Mouse (Mus musculus) CH12.LX (cell line): ENCODE measurements at regions not wholly inside any gene's neighbourhood (a gene's known extent, or its start where the extent isn't known, plus 50 kb on each side); places are given as distances from the start of the nearest gene placed in this dataset.

Experiments used
- DNase-seq: peaks from one replicate; pipeline ENCODE4 v3.0.0-alpha.2; 2013; ENCODE audit errors: extremely low read depth
- H3K27ac ChIP-seq: 2 replicates; pipeline ENCODE4 v1.5.1; 2012; ENCODE audit warnings: low read depth, mild to moderate bottlenecking, control low read depth, moderate library complexity; ENCODE audit not compliant: insufficient read depth
- H3K27me3 ChIP-seq: replicated peaks from 2 replicates; pipeline ENCODE3; 2012; ENCODE audit warnings: inconsistent platforms
- H3K36me3 ChIP-seq, 2 experiments: replicated peaks in 1 of 2; 2 replicates each; pipeline versions ENCODE3 to v1.6.1; 2012; ENCODE audit warnings: inconsistent platforms in 1 of 2, low read length in 1 of 2, mild to moderate bottlenecking in 1 of 2, mixed read lengths in 1 of 2, moderate library complexity in 1 of 2; ENCODE audit not compliant: control insufficient read depth in 1 of 2, insufficient read depth in 1 of 2
- H3K4me1 ChIP-seq, 2 experiments: 2 replicates each; pipeline ENCODE4 v1.6.1; 2012; ENCODE audit warnings: inconsistent platforms in 1 of 2, moderate library complexity in 1 of 2; ENCODE audit not compliant: insufficient read depth in 2 of 2, control insufficient read depth in 1 of 2
- H3K4me2 ChIP-seq: 2 replicates; pipeline ENCODE4 v1.6.1; 2012; ENCODE audit warnings: low read depth, mild to moderate bottlenecking, control low read depth; ENCODE audit not compliant: poor library complexity, insufficient read depth, severe bottlenecking
- H3K4me3 ChIP-seq, 3 experiments: fragments of 150-350 bp in 1 of 3; sonication (generic) in 1 of 3; replicated peaks in 1 of 3; 2 replicates each; pipeline versions ENCODE3 to v1.5.1; 2011 to 2012; ENCODE audit warnings: low read depth in 2 of 3, low read length in 2 of 3, mild to moderate bottlenecking in 2 of 3, moderate library complexity in 2 of 3, control low read depth in 1 of 3, improper control_type of control experiment in 1 of 3, inconsistent platforms in 1 of 3, mixed read lengths in 1 of 3; ENCODE audit not compliant: poor library complexity in 1 of 3
- H3K79me2 ChIP-seq: replicated peaks from 2 replicates; pipeline ENCODE4 v1.6.1; 2012; ENCODE audit warnings: mild to moderate bottlenecking, moderate library complexity; ENCODE audit not compliant: control insufficient read depth, poor library complexity, insufficient read depth, severe bottlenecking; ENCODE audit errors: extremely low read depth
- H3K9ac ChIP-seq: 2 replicates; pipeline ENCODE4 v1.6.1; 2012; ENCODE audit warnings: low read depth, mild to moderate bottlenecking, control low read depth, moderate library complexity; ENCODE audit not compliant: insufficient read depth
- H3K9me3 ChIP-seq: replicated peaks from 2 replicates; pipeline ENCODE3; 2012; ENCODE audit warnings: low read length, inconsistent platforms, mixed read lengths
- BHLHE40 ChIP-seq: IDR thresholded peaks from 2 replicates; pipeline ENCODE4 v1.6.1; 2011; ENCODE audit warnings: mild to moderate bottlenecking, low read depth, low read length, improper control_type of control experiment
- CTCF ChIP-seq, 2 experiments: IDR thresholded peaks in 1 of 2; conservative IDR thresholded peaks in 1 of 2; 2 replicates each; pipeline ENCODE4 v1.5.1; 2011 to 2012; ENCODE audit warnings: low read depth in 2 of 2, low read length in 2 of 2, improper control_type of control experiment in 1 of 2, inconsistent platforms in 1 of 2, mild to moderate bottlenecking in 1 of 2, moderate library complexity in 1 of 2
- E2F4 ChIP-seq: IDR thresholded peaks from 2 replicates; pipeline ENCODE4 v1.6.1; 2011; ENCODE audit warnings: low read depth, low read length, improper control_type of control experiment; ENCODE audit not compliant: insufficient replicate concordance
- MAX ChIP-seq: IDR thresholded peaks from 2 replicates; pipeline ENCODE4 v1.6.1; 2011; ENCODE audit warnings: low read length, improper control_type of control experiment
- RAD21 ChIP-seq: IDR thresholded peaks from 2 replicates; pipeline ENCODE4 v1.6.1; 2011; ENCODE audit warnings: low read depth, mild to moderate bottlenecking, low read length, improper control_type of control experiment, moderate library complexity
- SMC3 ChIP-seq: IDR thresholded peaks from 2 replicates; pipeline ENCODE4 v1.6.1; 2011; ENCODE audit warnings: low read depth, low read length, improper control_type of control experiment
- ZNF384 ChIP-seq: IDR thresholded peaks from 2 replicates; pipeline ENCODE4 v1.6.1; 2012; ENCODE audit warnings: low read depth, low read length, improper control_type of control experiment, inconsistent platforms
- dilution Hi-C: fragments of 300-500 bp; cut with MboI; formaldehyde crosslinking; loops from 2 replicates; pipeline ENCODE4 v1.14.3; 2020; ENCODE audit warnings: low sequenced_read_pairs; ENCODE audit not compliant: extremely low pct_unique_long_range_greater_than_20kb, extremely low pct_ligation_motif_present
- in situ Hi-C: fragments of 300-500 bp; cut with MboI; formaldehyde crosslinking; loops from 3 replicates; pipeline ENCODE4 v1.14.3; 2019; ENCODE audit warnings: low sequenced_read_pairs, low pct_ligation_motif_present, low pct_unique_long_range_greater_than_20kb, mixed read lengths

- peaks cover 3% of the 10 kb centered on the region for H3K9me3 ChIP-seq
- no peak overlapping the region for H3K4me3 ChIP-seq
- TF ChIP-seq ZNF384 (peak; percentile 69), BHLHE40 (no peak), CTCF (conservative IDR thresholded peaks at IDR 0.05 in 1 of 2, IDR thresholded peaks at IDR 0.05 in 1 of 2; ENCODE audit: low read depth in 2 of 2, low read length in 2 of 2) (peak in 1 of 2 experiments; percentile 63; a peak in 2 of 4 replicates), RAD21 (peak; percentile 9), SMC3 (no peak), E2F4 (no peak), MAX (no peak)
- no peaks in the 10 kb centered on the region for H3K4me1 ChIP-seq
- dilution Hi-C loops (no loop called here), in situ Hi-C loops (no loop called here)
- H3K4me2 ChIP-seq: no peak overlapping the region
- H3K27me3 ChIP-seq: no peaks in the 10 kb centered on the region
- H3K27ac ChIP-seq: no peak overlapping the region
- peak; percentile 32 for DNase-seq
- H3K36me3 ChIP-seq: no peaks in the 10 kb centered on the region
- H3K79me2 ChIP-seq: no peaks in the 10 kb centered on the region
- no peak overlapping the region for H3K9ac ChIP-seq
These were observed 53.6 kb upstream of the A26c2 start for GRCm38 (mm10) chr7:62877033-62877432.
